ENCODE assay signal across 25 mouse cellular contexts in genomic region chr17:46694517-46695063, GRCm38 (mm10).
"Had no signal": no experiment of that assay in that cellular context is flagged by ENCODE, and none has a peak within 500 bp of the region (broad histone marks: within the 10 kb centered on the region; RNA-seq: fewer than 3 reads in every experiment).

No protein-coding gene starts in this region.

- H3K27me3 ChIP-seq: heart, embryonic 13.5 days; heart, embryonic 15.5 days; hindbrain, embryonic 13.5 days; hindbrain, embryonic 15.5 days; kidney, embryonic 15.5 days; limb, embryonic 13.5 days; limb, embryonic 15.5 days; liver, embryonic 12.5 days had no signal

- H3K4me2 ChIP-seq: heart, embryonic 11.5 days; heart, embryonic 13.5 days; heart, embryonic 15.5 days; hindbrain, embryonic 13.5 days; hindbrain, embryonic 15.5 days; kidney, embryonic 15.5 days; limb, embryonic 13.5 days; limb, embryonic 15.5 days; liver, embryonic 12.5 days had no signal

- H3K27ac ChIP-seq: heart, adult 2 months; heart, embryonic 13.5 days; heart, embryonic 15.5 days; hindbrain, embryonic 13.5 days; hindbrain, embryonic 15.5 days; hindbrain, postnatal 0 days; kidney, embryonic 15.5 days; kidney, postnatal 0 days; left cerebral cortex, adult 2 months; limb, embryonic 13.5 days; limb, embryonic 15.5 days; liver, embryonic 12.5 days had no signal

- H3K9me3 ChIP-seq: heart, embryonic 13.5 days; heart, embryonic 15.5 days; hindbrain, embryonic 13.5 days; hindbrain, embryonic 15.5 days; kidney, embryonic 15.5 days; limb, embryonic 13.5 days; limb, embryonic 15.5 days; liver, embryonic 12.5 days had no signal

- H3K4me1 ChIP-seq: heart, embryonic 15.5 days; hindbrain, embryonic 13.5 days; hindbrain, embryonic 15.5 days; kidney, embryonic 15.5 days; limb, embryonic 13.5 days; limb, embryonic 15.5 days had no signal

- H3K4me3 ChIP-seq: heart, adult 2 months; heart, embryonic 13.5 days; heart, embryonic 15.5 days; hindbrain, embryonic 13.5 days; hindbrain, embryonic 15.5 days; kidney, embryonic 15.5 days; left cerebral cortex, adult 2 months; limb, embryonic 13.5 days; limb, embryonic 15.5 days; liver, embryonic 12.5 days had no signal

- H3K9ac ChIP-seq: heart, embryonic 13.5 days; heart, embryonic 15.5 days; hindbrain, embryonic 13.5 days; hindbrain, embryonic 15.5 days; kidney, embryonic 15.5 days; limb, embryonic 13.5 days; limb, embryonic 15.5 days; liver, embryonic 12.5 days had no signal

- ATAC-seq: hindbrain, postnatal 0 days; intestine, embryonic 16.5 days; liver, embryonic 12.5 days had no signal

- DNase-seq: gastrocnemius, postnatal 14 days; gastrocnemius, postnatal 36 days; heart, adult 11 months; heart, adult 2 months; heart, postnatal 14 days; heart, postnatal 36 days; kidney, adult 11 months; kidney, adult 2 months; kidney, adult 9 months; kidney, postnatal 14 days; kidney, postnatal 36 days; left cerebral cortex, postnatal 4 days had no signal
